Mouse (Mus musculus): ENCODE data around the gene Prpf6.

- TF ChIP-seq CTCF (conservative IDR thresholded peaks at IDR 0.05 in 1 of 2, IDR thresholded peaks at IDR 0.05 in 1 of 2; ENCODE audit: low read depth in 2 of 2, low read length in 2 of 2) (no peak), EP300 (IDR thresholded peaks at IDR 0.05; ENCODE audit: low read length) (no peak), BHLHE40 (IDR thresholded peaks at IDR 0.05; ENCODE audit: low read depth, low read length) (no peak), MYC (IDR thresholded peaks at IDR 0.05; ENCODE audit: low read depth, low read length) (no peak), ETS1 (conservative IDR thresholded peaks at IDR 0.05; ENCODE audit: low read depth, low read length) (no peak), CHD1 (IDR thresholded peaks at IDR 0.05; ENCODE audit: low read depth, low read length) (no peak), RCOR1 (conservative IDR thresholded peaks at IDR 0.05; ENCODE audit: low read depth, low read length) (no peak), POLR2A (IDR thresholded peaks at IDR 0.05; ENCODE audit: low read depth, low read length) (no peak), UBTF (IDR thresholded peaks at IDR 0.05; ENCODE audit: low read depth, low read length) (no peak), ZNF384 (IDR thresholded peaks at IDR 0.05; ENCODE audit: low read depth, low read length) (no peak)
Measured at GRCm38 (mm10) chr2:181671984-181672383, 80.3 kb downstream of the Prpf6 start.
